Mouse (Mus musculus) adrenal gland, postnatal 10 days (tissue): ENCODE results near the gene Gspt2. TPM values are rescaled to one million over a fixed set of nuclear protein-coding genes. Genes with fewer than 3 reads are reported as not detected.
A peak's percentile ranks its signal among the peaks of the same experiment; 100 is the strongest.
"Not testable (repeated sequence)": the region's sequence is repeated elsewhere in the genome, so short reads cannot be mapped to it uniquely, and the experiment has no call there.

Experiments used
- DNase-seq: peaks from one replicate; pipeline ENCODE4 v3.0.0; 2021; ENCODE audit warnings: mixed read lengths
- long read RNA-seq, 2 experiments: library from polyadenylated mRNA; stranded (forward); transcript quantifications; one replicate each; pipeline ENCODE4 v2.0.0; 2021
- total RNA-seq, 2 experiments: library from RNA; stranded (reverse); gene quantifications; 2 replicates each; pipeline ENCODE4 v1.2.3; 2021

Gspt2 gene
- total RNA-seq: 1 to 10 TPM; 8.3 to 9.5 TPM
- long read RNA-seq, experiment 1, partial matches to known transcripts: 1 of 4 reads
- long read RNA-seq, experiment 1, other reads (novel, unspliced or antisense): 0 of 4 reads
- long read RNA-seq, experiment 2, partial matches to known transcripts: 0 of 2 reads
- long read RNA-seq, experiment 2, other reads (novel, unspliced or antisense): 0 of 2 reads

GRCm38 (mm10) chrX:94635961-94636563, at the start of gene Gspt2:
Gspt2 (plus strand) TSS chrX:94636069.
- peak; percentile 70 for DNase-seq

- DNase-seq: peak; percentile 66
These were observed 10.8 kb upstream of the Gspt2 start for GRCm38 (mm10) chrX:94624835-94625803.

GRCm38 (mm10) chrX:94636911-94637310, 1.0 kb downstream of the Gspt2 start:
- DNase-seq: no peak

GRCm38 (mm10) chrX:94648541-94648940, 12.7 kb downstream of the Gspt2 start:
- no peak for DNase-seq

- no peak for DNase-seq
These were observed 21.9 kb downstream of the Gspt2 start for GRCm38 (mm10) chrX:94657734-94658133.

- DNase-seq: no peak
These were observed 34.9 kb downstream of the Gspt2 start for GRCm38 (mm10) chrX:94670814-94671213.

- peak; percentile 65 for DNase-seq
These were observed 39.1 kb downstream of the Gspt2 start for GRCm38 (mm10) chrX:94674977-94675376.

GRCm38 (mm10) chrX:94681581-94681980, 45.7 kb downstream of the Gspt2 start:
- not testable (repeated sequence) for DNase-seq

- peak; percentile 8 for DNase-seq
These were observed 53.7 kb downstream of the Gspt2 start for GRCm38 (mm10) chrX:94689593-94689992.

Other genes starting within 250 kb of the Gspt2 start
- gene Maged1, start 93.9 kb upstream of the Gspt2 start, total RNA-seq: 100 to 1,000 TPM; 233 to 246 TPM
- 10 to 100 TPM in 1 of 2 experiments, 1 to 10 TPM in 1; 9.9 to 10.4 TPM for gene Zxdb, start 88.5 kb downstream of the Gspt2 start, total RNA-seq